Mouse (Mus musculus): ENCODE measurements at regions not wholly inside any gene's neighbourhood (a gene's known extent, or its start where the extent isn't known, plus 50 kb on each side); places are given as distances from the start of the nearest gene placed in this dataset.

GRCm38 (mm10) chr1:137428110-137428509, 467.9 kb upstream of the Nr5a2 start:
- TF ChIP-seq CTCF (IDR thresholded peaks at IDR 0.05; ENCODE audit: insufficient read depth, low read length) (no peak), POLR2A (IDR thresholded peaks at IDR 0.05; ENCODE audit: borderline replicate concordance, extremely low read depth, low read depth, low read length) (no peak)

Data from lung, adult 2 months (tissue).